Mouse (Mus musculus): Measurements from ENCODE around the gene Ifna11. TPM values are rescaled to one million over a fixed set of nuclear protein-coding genes. Genes with fewer than 3 reads are reported as not detected.

Gene Ifna11
- polyA plus RNA-seq, 1 experiment from 2014 or later = not detected

DNA sequence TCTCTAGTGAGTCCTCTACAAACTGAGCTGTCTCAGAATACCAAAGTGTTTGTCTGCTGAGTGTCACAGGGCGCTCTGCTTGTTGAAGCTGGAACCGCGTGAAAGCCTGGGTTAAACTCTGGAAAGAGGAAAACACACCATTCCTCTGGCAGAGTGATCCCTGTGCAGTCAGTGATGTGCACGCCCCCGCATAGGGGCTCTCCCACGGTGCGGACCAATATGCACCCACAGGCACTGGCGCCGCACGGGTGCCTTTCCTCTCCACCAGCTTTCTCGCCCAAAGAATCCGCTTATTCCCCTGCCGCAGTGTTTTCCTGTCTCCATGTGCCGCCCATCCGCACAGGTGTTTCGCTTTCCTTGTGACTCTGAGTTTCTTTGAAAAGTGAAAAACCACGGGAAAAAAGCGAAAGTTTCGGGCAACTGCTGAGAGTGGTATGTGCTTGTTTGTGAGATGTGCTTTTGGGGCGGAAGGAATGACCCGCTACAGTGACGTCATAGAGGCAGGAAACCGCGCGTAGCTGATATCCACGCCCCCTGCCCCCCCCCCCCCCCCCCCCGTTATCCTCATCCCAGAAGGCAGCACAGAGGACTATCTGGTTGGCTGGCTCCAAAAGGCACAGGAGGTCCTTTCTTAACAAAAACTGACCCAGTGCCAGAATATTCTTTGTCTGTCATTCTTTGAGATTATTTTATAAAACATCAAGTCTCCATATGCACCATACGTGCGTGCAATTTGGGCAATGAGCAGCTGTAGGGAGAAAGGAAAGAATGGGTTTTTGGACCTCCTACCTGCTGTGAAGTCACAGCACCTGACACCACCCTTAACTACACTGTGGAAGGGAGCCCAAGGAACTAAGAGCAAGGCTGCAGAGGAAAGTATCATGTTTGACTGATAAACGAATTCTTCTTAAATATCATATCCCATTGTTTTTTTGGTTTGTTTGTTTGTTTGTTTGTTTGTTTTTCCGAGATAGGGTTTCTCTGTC, 48.5 kb downstream of the Ifna11 start:
- no peaks in the 10 kb centered on the region; the same call in 1 of the 2 replicates for H3K4me1 ChIP-seq (ENCODE audit: control insufficient read depth, insufficient read depth, low read length)
- peak overlapping the region; percentile 48 for H3K9ac ChIP-seq (replicated peaks; ENCODE audit: low read length)
- H3K27me3 ChIP-seq (ENCODE audit: control insufficient read depth, insufficient read depth, low read length) = no peaks in the 10 kb centered on the region
- H3K9me3 ChIP-seq (replicated peaks; ENCODE audit: control insufficient read depth, low read length) = no peaks in the 10 kb centered on the region
- H3K4me3 ChIP-seq (ENCODE audit: low read depth, low read length) = peak overlapping the region; percentile 46
- H3K4me2 ChIP-seq (ENCODE audit: low read depth, low read length) = peak overlapping the region; percentile 82
- H3K36me3 ChIP-seq (replicated peaks; ENCODE audit: control insufficient read depth, insufficient read depth, low read depth, low read length) = no peaks in the 10 kb centered on the region
- DNase-seq (ENCODE audit: low spot score) (peak; percentile 61), ATAC-seq (replicated peaks; ENCODE audit: insufficient number of reproducible peaks, low FRiP score, low TSS enrichment, low read depth) (peak; percentile 44; the same call in 1 of the 2 replicates)
- no peak overlapping the region for H3K27ac ChIP-seq (replicated peaks; ENCODE audit: low read depth, low read length)
- 7% methylated on average over 28 of the region's 31 CpGs for WGBS

Other genes with a start within 250 kb of the Ifna11 start
- not detected in 2 replicates for gene Ifna14, start 248.2 kb upstream of the Ifna11 start, polyA plus RNA-seq (2014; fragmentation: Nextera tagmentation; extraction: Ambion mirVana)
- gene Ifna9, start 227.6 kb upstream of the Ifna11 start, polyA plus RNA-seq (2014; fragmentation: Nextera tagmentation; extraction: Ambion mirVana) = not detected in 2 replicates
- gene Ifna12, start 216.6 kb upstream of the Ifna11 start, polyA plus RNA-seq (2014; fragmentation: Nextera tagmentation; extraction: Ambion mirVana) = not detected in 2 replicates
- gene C87499, start 185.5 kb upstream of the Ifna11 start, polyA plus RNA-seq (2014; fragmentation: Nextera tagmentation; extraction: Ambion mirVana) = not detected in 2 replicates
- 0.26 TPM in 1 of 2 replicates, not detected in the other for gene Ifna13, start 175.5 kb upstream of the Ifna11 start, polyA plus RNA-seq (2014; fragmentation: Nextera tagmentation; extraction: Ambion mirVana)
- gene Ifna16, start 143.0 kb upstream of the Ifna11 start, polyA plus RNA-seq (2014; fragmentation: Nextera tagmentation; extraction: Ambion mirVana) = not detected in 2 replicates
- gene Ifna2, start 136.0 kb upstream of the Ifna11 start, polyA plus RNA-seq (2014; fragmentation: Nextera tagmentation; extraction: Ambion mirVana) = not detected in 2 replicates
- gene Ifnab, start 128.6 kb upstream of the Ifna11 start, polyA plus RNA-seq (2014; fragmentation: Nextera tagmentation; extraction: Ambion mirVana) = not detected in 2 replicates
- gene Gm26566, start 98.2 kb upstream of the Ifna11 start, polyA plus RNA-seq (2014; fragmentation: Nextera tagmentation; extraction: Ambion mirVana) = 1.6 and 1.7 TPM in 2 replicates
- 162 and 180 TPM in 2 replicates for gene Klhl9, start 97.5 kb upstream of the Ifna11 start, polyA plus RNA-seq (2014; fragmentation: Nextera tagmentation; extraction: Ambion mirVana)
- gene Gm13271, start 65.1 kb upstream of the Ifna11 start, polyA plus RNA-seq (2014; fragmentation: Nextera tagmentation; extraction: Ambion mirVana) = not detected in 2 replicates
- 0.20 and 0.28 TPM in 2 replicates for gene Gm13283, start 59.8 kb upstream of the Ifna11 start, polyA plus RNA-seq (2014; fragmentation: Nextera tagmentation; extraction: Ambion mirVana)
- 0.22 TPM in 1 of 2 replicates, not detected in the other for gene Gm13290, start 46.1 kb upstream of the Ifna11 start, polyA plus RNA-seq (2014; fragmentation: Nextera tagmentation; extraction: Ambion mirVana)
- gene Gm13289, start 43.0 kb upstream of the Ifna11 start, polyA plus RNA-seq (2014; fragmentation: Nextera tagmentation; extraction: Ambion mirVana) = not detected in 2 replicates
- gene Gm13272, start 40.1 kb upstream of the Ifna11 start, polyA plus RNA-seq (2014; fragmentation: Nextera tagmentation; extraction: Ambion mirVana) = not detected in 2 replicates
- 0.28 TPM in 1 of 2 replicates, not detected in the other for gene Ifnz, start 37.8 kb upstream of the Ifna11 start, polyA plus RNA-seq (2014; fragmentation: Nextera tagmentation; extraction: Ambion mirVana)
- not detected in 2 replicates for gene Gm13276, start 34.2 kb upstream of the Ifna11 start, polyA plus RNA-seq (2014; fragmentation: Nextera tagmentation; extraction: Ambion mirVana)
- not detected in 2 replicates for gene Gm13277, start 31.3 kb upstream of the Ifna11 start, polyA plus RNA-seq (2014; fragmentation: Nextera tagmentation; extraction: Ambion mirVana)
- gene Gm13278, start 28.4 kb upstream of the Ifna11 start, polyA plus RNA-seq (2014; fragmentation: Nextera tagmentation; extraction: Ambion mirVana) = not detected in 2 replicates
- gene Gm13275, start 25.5 kb upstream of the Ifna11 start, polyA plus RNA-seq (2014; fragmentation: Nextera tagmentation; extraction: Ambion mirVana) = not detected in 2 replicates
- not detected in 2 replicates for gene Gm13279, start 22.6 kb upstream of the Ifna11 start, polyA plus RNA-seq (2014; fragmentation: Nextera tagmentation; extraction: Ambion mirVana)
- 0.86 and 1.2 TPM in 2 replicates for gene Gm13285, start 20.3 kb upstream of the Ifna11 start, polyA plus RNA-seq (2014; fragmentation: Nextera tagmentation; extraction: Ambion mirVana)
- not detected in 2 replicates for gene Gm13287, start 16.7 kb upstream of the Ifna11 start, polyA plus RNA-seq (2014; fragmentation: Nextera tagmentation; extraction: Ambion mirVana)
- not detected in 2 replicates for gene Gm13288, start 14.4 kb upstream of the Ifna11 start, polyA plus RNA-seq (2014; fragmentation: Nextera tagmentation; extraction: Ambion mirVana)
- not detected in 2 replicates for gene Ifna7, start 3.7 kb upstream of the Ifna11 start, polyA plus RNA-seq (2014; fragmentation: Nextera tagmentation; extraction: Ambion mirVana)
- gene Ifna6, start 7.5 kb downstream of the Ifna11 start, polyA plus RNA-seq (2014; fragmentation: Nextera tagmentation; extraction: Ambion mirVana) = not detected in 2 replicates
- not detected in 2 replicates for gene Ifna5, start 15.6 kb downstream of the Ifna11 start, polyA plus RNA-seq (2014; fragmentation: Nextera tagmentation; extraction: Ambion mirVana)
- not detected in 2 replicates for gene Ifna4, start 21.9 kb downstream of the Ifna11 start, polyA plus RNA-seq (2014; fragmentation: Nextera tagmentation; extraction: Ambion mirVana)
- not detected in 2 replicates for gene Ifna1, start 30.1 kb downstream of the Ifna11 start, polyA plus RNA-seq (2014; fragmentation: Nextera tagmentation; extraction: Ambion mirVana)
- not detected in 2 replicates for gene Ifne, start 60.2 kb downstream of the Ifna11 start, polyA plus RNA-seq (2014; fragmentation: Nextera tagmentation; extraction: Ambion mirVana)

All from embryonic facial prominence, embryonic 11.5 days (tissue).